Mouse (Mus musculus): ENCODE results near the gene Olfr212.

DNA sequence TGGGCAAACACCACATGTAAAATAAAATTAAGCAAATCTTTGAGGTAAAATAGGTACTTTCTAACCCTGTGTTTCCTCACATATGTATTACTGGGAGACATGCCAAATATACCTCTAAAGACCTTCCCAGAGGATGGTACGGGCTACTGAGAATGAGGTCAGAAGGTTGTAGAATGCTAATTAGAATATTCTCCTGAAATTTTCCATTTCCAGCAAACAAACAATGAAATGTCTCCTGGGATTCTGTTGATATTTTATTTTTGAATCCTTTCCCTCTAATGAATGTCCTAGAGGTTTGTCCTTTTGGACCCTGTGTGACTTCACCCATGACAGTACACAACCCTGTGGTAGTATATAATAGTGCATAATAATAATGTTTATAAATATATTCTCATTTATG is 47.6 kb downstream of the Olfr212 start, which contains the start of gene Olfr214:
- TF ChIP-seq CTCF (IDR thresholded peaks at IDR 0.05; ENCODE audit: borderline replicate concordance, control insufficient read depth, extremely low read depth, insufficient read depth, low read length, poor library complexity) (no peak), POLR2A (IDR thresholded peaks at IDR 0.05; ENCODE audit: control insufficient read depth, extremely low read depth, insufficient read depth, low read length, poor library complexity) (no peak)

Measured in thymus, adult 2 months (tissue).